Mouse (Mus musculus) mouse trophoblast stem cell (cell line): Measurements from ENCODE around the gene Lrrc73.

ENCODE experiments used
- in situ Hi-C, 2 experiments: fragments of 300-500 bp; cut with MseI, MboI; formaldehyde crosslinking; loops; 2 replicates in 1 of 2; 3 replicates in 1 of 2; pipeline ENCODE4 v1.15.1; 2025

The Lrrc73 gene

DNA sequence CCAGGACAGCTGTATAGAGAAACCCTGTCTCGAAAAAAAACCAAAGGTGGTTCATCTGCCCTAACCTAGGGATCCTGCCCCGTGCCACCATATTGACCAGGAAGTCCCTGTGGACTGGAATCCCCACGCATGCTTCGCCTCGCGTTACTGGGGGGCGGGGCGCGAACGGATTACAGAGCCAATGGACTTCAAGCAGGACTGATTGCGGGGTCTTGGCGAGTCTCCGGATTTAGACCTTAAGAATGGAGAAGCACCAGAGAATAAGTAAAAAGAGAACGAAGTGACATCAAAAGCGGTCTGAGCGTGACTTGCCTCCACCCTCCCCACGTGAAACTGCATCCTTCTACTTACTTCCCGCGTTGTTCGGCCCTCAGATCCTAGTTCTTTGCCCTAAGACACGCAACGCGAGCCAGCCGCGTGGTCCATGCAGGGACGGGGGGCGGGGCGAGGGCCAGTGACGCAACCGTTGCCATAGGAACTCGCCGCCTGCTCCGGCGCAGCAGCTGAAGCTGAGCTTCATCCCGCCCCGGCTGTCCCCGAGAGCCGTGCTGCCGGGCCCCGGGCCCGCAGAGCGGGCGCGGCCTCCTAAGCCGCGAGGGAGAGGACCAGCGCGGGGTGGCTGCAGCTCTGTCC is at the start of gene Lrrc73:
Gene Lrrc73 (plus strand): TSS at position 80 of the 633 bp plus-strand sequence.
- in situ Hi-C loops, result no loop called here

DNA sequence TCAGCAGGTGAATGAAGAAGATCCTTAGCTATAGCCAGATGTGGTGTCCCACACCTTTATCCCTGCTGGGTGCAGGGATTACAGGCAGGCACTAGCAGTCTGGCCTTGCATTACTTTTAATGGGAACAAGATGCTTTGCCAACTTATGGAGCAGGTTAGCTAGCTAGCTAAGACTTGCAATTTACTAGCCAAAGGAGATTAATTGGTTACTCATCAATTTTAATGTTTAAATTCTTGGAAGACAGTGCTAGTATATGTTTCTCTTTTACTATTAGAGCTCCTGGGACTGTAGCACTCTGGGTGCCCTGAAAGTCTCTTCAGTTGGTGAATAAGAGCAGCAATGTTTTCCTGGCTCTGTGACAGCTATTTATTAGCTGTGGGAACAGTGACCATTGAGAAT is 46.7 kb upstream of the Lrrc73 start:
- in situ Hi-C loops, result no loop called here

DNA sequence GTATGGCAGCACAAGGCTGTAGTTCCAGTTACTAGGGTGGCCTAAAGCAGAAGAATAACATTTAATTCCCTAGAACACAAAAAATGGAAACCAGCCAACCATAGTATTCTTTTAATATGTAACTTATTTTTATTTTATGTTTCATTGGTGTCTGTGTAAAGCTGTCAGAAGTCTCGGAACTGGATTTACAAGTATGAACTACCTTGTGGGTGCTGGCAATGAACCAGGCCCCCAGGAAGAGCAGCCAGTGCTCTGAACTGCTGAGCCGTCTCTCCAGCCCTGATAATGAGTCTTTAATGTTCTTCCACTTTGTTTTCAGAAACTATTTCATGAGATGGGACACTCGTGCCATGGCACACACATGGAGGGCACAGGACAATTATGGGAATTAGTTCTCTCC is 42.8 kb upstream of the Lrrc73 start:
- in situ Hi-C loops, result no loop called here

DNA sequence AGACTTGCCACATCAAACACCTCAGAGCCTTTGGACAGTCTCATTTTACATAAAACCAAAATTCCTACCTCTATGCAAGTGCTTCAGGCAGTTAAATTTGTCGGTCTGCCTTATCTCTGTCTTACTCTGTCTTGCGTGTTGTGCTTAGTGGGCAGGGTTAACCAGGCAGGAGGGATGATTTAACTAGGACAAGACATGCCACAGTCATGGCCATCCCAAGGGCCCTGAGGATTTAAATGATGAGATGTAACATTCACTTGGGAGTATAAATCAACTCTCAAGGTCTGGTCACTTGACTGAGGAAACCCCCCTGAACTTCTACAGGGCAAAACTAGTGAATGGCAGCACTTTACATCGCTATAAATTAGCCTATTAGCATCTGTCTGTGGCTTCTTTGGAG is 31.7 kb upstream of the Lrrc73 start:
- in situ Hi-C loops, result no loop called here

DNA sequence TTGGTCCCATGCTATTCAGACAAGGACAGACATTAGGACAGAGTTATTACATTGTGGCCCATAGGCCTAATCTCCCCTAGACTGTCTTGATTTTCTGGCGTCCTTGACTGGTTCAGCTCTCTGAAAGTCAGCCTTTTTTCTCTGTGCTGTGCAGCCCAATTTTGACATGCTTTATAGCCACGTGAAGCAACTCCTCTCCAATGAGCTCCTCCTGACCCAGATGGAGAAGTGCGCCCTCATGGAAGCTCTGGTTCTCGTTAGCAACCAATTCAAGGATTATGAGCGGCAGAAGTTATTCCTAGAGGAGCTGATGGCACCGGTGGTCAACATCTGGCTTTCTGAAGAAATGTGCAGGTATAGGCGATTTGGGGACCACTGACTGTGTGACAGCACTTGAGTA is 25.8 kb upstream of the Lrrc73 start:
- in situ Hi-C loops, result no loop called here

DNA sequence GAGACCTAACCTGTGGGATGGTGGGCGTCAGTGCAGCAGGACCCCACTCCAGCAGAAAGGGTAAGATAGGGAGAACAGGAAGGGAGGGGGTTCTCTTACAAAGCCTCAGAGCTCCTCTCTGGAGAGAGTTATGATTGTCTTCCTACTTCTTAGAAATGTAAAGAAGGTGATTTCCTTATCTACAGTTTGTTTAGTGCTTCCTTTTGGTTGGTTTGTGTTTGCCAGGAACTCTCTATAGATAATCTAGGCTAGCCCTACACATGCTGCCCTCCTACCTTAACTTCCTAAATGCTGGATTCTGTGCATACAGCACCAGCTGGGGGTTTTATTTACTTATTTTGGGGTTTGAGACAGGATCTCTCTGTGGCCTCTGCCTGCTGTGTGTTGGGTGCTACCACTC is 17.3 kb upstream of the Lrrc73 start:
- in situ Hi-C loops, result no loop called here

DNA sequence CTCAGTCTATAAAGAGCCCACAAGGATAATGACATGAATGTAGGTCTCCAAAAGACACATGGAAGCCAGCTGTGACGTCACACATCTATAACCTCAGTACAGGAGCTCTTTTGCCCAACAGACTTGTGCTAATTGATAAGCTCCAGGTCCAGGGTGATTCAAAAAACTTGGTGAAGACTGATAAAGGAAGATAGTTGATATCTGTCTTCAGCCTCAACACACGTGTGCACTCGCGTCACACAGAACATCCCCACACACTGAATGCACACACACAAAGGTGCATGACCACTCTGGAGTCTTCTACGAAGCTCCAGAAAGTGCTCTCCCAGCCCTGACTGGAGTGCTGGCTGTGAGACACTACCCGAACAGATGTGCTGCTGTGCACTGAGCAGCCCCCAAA is 16.3 kb upstream of the Lrrc73 start:
- in situ Hi-C loops, result no loop called here

DNA sequence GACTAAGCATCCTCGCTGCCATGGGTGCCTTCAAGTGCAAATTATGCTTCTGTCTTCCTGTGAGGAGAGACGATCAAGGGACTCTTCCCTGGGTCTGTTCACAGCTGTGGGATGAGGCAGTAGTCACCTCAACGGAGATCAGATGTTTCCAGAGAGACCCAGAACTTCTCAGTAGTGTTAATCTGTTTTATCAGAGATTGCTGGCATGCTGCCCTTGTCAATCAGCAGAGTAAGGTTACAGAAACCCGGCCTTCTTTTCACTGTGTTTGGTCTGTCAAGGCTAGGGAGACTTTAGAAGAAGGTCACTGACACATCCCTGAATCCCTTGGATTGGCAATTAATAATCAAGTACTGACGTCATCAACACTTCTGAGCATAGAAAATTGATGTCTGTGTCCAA is 15.9 kb upstream of the Lrrc73 start:
- in situ Hi-C loops, result no loop called here

DNA sequence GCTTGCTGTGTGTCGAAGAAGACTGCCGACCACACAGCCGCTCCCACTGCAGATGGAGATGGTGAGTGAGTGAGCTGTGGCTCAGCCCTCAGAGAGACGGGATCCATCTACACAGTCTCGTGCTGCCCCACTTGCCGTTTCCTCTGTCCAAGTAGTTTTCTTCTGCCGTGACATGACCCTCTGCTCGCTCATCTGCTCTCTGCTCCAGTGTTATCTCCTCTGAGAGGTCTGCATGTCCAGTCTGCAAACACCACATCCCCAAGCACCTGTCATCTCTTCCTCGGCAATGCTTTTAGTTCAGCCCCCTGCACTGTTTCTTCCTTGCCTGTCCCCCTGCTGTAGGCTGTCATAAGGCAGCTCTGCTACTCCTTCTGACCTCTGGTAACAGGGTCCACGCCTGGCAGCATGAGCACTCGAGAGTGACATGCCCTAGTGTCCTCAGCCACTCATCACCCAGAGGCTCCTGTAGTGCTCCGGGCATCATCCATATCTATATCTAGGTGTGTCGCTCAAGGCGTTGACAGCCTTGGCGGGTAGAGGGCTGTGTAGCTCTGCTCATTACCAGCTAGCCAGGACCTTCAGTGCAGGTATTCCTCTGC is 13.7 kb upstream of the Lrrc73 start:
- in situ Hi-C loops, result no loop called here

DNA sequence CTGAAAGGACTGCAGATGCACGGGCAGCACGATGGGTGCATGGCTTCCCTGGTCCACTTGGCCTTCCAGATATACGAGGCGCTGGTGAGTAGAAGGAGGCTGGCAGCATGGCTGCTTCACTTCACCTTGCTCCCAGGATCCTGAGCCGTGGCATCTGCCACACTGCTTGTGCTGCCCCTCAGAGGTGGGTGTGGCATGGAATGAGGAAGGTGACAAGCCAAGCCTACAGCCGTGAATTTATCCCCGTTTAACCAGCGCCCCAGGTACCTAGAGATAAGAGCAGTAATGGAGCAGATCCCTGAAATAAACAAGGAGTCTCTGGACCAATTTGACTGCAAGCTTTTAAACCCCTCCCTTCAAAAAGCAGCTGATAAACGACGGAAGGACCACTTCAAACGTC is 11.9 kb upstream of the Lrrc73 start:
- in situ Hi-C loops, result no loop called here

DNA sequence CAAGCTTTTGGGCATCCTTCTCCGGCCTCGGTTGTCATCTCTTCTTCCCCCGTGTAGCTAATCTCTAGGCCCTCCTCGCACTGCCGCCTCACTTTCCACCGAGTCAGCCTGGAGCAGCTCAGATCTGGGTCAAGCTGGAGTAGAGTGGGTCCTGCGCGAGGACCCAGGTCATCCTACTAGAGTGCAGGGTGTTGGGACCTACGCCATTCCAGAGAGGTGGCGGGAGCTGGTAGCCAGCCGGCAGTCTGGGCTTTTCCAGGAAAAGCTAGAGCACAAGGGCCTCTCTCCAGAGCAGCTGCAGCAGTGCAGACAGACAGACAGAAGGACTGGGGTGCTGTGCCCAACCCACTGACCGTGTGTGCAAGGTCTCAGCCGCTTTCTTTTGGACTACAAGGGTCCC is 11.1 kb upstream of the Lrrc73 start:
- in situ Hi-C loops, result no loop called here

DNA sequence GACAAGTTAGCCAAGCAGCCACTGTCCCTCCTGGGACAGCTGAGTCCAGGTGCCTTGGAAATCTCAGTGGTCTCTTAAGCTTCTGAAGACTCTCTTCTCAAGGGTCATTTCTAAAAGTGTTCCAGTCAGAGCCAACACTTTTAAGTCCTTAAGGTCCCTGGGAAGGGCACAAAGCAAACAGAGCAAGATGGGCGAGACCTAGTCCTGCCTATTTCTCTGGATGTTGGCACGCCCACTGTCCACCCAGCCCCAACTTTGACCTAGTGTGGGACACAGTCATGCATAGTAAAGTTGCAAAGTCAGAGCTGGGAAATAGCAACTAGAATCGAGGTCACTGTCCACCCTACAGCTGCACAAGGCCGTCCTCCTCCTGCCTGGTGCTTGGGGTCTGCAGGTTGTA is 10.3 kb upstream of the Lrrc73 start:
- in situ Hi-C loops, result no loop called here

DNA sequence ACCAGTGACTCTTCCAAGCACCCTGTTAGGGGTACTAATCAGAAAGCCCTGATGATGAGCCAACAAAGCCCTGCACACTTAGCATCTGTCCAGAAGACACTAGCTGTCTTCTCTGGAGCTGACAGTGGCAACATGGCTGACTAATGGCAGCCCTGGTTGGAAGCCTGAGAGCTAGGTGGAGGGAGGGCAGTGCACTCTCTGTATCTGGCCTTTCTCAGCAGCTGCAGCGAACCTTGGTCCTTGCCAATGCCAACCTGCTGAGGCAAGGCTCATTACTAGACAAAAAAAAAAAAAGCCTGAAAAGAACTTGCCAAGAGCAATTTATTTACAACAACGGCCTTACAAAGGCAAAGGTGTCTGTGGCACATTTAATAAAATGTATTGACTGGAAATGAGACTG is 9.7 kb upstream of the Lrrc73 start:
- in situ Hi-C loops, result no loop called here

DNA sequence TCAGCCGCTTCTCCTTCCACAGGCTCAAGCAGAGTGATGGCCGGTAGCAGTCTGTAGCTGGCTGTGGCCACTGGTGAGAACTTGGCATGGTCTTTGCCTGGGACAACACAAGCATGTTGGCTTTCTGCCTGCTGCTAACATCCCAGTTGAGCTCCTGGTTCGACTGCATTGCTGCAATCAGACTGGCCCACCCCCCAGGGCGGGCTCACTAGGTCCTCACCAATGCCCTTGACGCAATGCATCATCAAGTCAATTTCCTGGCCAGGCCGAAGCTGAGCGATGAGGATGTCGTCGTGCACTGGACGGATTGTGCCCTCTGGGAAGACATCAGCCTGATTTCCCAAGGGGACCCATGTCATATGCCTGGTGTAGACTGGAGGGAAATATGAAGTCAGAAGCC is 8.8 kb upstream of the Lrrc73 start:
- in situ Hi-C loops, result no loop called here

DNA sequence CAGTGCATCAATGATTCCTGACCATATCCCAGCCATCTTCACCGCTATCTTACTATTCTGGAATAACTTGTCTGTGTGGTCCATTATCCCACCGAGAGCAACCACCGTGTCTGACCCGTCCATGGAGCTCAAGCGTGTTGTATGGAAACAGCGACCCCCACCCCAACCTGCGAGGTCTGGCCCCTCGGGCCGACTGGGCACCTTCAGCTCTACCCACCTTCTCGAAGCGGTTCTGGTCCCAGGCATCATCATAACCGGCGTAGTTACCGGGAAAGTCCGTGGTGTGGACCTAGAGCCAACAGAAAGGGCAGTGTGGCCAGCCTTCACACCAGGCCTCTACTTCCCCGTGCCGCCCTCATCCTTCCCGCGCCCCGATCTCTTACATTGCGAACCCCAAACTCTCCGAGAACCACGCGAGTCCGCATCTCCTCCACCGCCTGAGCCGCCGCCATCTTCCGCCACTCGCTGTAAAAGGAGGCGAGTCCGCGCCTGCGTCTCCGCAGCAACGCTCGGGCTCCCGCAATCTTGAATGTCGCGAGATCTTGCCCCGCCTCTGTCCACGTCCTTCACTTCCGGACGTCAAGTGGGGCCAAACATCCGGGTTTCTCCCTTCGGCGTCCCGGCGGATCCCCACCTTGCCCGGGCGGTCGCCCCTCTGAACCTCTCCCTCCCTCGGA is 5.7 kb upstream of the Lrrc73 start, which contains the start of the genes Polr1c and Yipf3:
Gene Polr1c (minus strand): TSS at position 543 of the 677 bp plus-strand sequence.
Gene Yipf3 (plus strand): TSS at position 569 of the 677 bp plus-strand sequence.
- in situ Hi-C loops, result no loop called here

DNA sequence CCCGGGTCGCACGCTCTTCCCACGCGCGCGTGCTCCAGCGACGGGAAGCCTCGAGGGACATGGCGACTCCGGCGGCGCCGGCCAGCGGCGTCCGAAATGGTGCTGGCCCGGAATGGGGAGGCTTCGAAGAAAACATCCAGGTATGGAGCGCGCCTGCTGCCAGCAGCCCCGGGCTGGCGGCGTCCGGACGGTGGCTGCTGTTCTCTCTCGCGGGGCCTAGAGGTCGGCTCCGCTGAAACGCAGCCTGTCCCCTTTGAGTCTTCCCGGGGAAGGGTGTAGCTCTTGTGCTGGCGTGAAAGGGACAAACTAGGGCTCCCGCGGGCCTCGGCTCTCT is 5.2 kb upstream of the Lrrc73 start:
- in situ Hi-C loops, result no loop called here

DNA sequence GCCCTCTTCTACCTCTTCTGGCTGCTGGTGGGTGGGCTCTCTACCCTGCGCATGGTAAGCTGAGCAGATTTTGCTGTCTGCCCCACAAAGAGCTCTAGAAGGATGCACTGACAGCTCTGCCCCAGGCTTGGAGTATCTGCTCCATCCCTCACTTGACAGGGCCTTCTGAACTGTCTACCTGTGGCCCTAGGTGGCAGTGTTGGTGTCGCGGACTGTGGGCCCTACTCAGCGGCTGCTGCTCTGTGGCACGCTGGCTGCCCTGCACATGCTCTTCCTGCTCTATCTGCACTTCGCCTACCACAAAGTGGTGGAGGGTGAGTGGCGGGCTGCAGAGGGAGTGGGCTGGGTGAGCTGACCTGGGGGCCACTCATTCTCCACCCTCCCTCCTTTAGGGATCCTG is 2.2 kb upstream of the Lrrc73 start:
- in situ Hi-C loops, result no loop called here

DNA sequence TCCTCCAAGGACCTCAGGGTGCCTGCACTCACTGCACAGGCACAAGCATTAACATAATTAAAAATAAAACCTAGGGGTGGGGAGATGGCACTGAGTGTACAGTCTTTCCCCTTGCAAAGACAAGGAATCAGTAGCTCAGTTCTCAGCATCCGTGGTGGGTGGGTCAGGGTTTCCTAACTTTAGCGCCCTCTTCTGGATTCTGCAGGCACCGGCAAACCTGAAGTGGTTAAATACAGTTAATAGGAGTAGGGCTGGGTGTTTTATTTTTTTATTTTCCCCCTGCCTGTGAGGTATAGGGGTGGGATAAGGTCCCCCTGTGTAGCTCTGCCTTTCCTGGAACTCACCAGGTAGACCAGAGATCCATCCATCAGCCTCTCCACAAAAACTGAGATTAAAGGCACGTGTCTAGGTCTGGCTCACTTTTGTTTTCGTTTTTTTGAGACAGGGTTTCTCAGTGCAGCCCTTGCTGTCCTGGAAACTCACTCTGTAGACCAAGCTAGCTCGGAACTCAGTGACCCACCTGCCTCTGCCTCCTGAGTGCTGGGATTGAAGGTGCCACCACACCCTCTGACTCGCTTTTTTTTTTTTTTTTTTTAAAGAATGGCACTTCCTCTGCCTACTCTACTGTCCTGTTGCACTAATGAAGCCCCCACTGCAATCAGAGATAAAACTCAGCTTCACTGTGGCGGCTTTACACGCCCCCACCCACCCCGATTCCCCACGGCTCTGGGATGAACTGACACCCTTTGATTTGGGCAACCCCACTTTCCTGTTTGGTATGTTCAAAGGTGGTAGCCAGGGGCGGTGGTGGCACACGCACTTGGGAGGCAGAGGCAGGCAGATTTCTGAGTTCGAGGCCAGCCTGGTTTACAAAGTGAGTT is 520 bp upstream of the Lrrc73 start:
- in situ Hi-C loops, result no loop called here

DNA sequence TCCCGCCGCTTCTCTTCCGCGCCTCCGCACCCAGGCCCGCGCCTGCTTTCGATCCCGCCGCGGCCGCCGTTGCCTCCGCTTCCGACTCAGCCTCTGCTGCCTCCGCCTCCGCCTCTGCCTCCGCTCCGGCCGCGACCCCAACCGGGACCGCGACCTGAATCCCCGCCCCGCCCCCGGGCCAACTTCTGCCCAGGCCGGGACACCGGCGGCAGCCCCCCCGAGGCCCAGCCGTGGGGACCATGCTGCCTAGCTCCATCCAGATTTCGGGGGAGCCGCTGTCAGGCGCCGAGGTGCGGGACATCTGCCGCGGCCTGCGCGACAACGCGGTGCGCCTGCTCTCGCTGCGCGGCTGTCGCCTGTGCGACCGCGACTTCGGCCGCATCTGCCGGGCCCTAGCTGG is 775 bp downstream of the Lrrc73 start:
- in situ Hi-C loops, result no loop called here

DNA sequence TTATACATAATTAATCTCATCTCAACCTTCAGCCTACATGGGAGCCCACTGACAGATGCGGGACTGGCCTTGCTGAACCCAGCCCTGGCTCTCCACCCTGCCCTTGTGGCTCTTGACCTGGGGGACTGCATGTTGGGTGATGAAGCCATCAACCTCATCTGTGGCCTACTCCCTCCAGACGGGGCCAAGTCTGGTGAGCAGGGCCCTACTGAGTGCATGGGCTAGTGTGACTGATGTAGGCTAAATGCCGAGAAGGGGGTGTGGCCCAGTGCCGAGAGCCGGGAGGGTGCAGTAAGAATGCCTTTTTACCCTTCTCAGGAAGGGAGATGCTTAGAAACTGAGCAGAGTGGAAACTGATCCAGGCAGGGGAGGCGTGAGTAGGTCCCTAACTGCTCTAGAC is 1.8 kb downstream of the Lrrc73 start:
- in situ Hi-C loops, result no loop called here

DNA sequence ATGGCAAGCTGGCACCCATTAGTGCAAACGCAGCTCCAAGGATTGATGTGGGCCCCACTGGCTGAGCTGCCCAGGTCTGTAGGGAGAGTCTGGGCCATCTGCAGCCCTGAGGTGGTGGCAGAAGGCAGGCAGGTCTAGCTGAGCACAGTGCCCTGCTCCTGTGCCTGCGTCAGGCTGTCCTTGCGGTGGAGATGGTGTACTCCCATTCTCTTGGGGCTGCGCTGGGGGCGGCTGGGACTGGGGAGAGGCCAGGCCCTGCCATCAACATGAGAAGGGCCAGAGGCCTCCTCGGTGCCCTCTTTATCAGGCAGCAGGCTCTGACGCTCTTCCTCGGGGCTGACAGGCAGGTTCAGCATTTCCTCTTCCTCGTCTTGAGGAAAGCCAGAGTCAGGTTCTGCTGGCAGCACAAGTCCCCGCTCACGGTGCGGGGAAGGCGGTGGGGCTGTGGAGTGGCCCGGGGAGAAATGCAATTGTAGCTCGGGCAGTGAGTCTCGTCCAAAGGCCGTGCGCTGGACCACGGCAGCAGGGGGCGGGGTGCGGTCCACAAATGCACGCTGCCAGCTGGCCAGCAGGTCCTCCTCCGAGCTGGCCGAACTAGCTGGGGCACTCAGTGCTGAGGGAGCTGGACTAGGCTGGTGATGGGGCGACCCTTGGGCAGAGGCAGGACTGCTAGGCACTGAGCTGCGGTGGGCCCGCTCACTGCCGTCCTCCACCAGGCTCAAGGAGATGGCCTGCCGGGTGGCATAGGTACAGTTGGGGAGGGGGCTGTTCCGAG is 5.1 kb downstream of the Lrrc73 start:
- in situ Hi-C loops, result no loop called here
